Comparison of ENCODE assay signal across 18 mouse cellular contexts in genomic region chr4:97805255-97805654, GRCm38 (mm10). TPM values are rescaled to one million over a fixed set of nuclear protein-coding genes. Genes with fewer than 3 reads are reported as not detected.
A peak's percentile ranks its signal among the peaks of the same experiment; 100 is the strongest.
DNase-seq lines count a peak whose midpoint lies in the region; ATAC-seq and TF ChIP-seq lines count a peak whose summit lies in the region.
"Had no signal": no experiment of that assay in that cellular context is flagged by ENCODE, and none has a peak within 500 bp of the region (broad histone marks: within the 10 kb centered on the region; RNA-seq: fewer than 3 reads in every experiment).

No protein-coding gene starts in this region.

- no peak for TF ChIP-seq EP300 in MEL (IDR thresholded peaks at IDR 0.05; ENCODE audit: low read depth in 1 of 2, low read length in 2 of 2)

- H3K4me2 ChIP-seq in hindbrain, postnatal 0 days (ENCODE audit: low read depth, low read length) = 0 out of 2 replicates have a peak overlapping the region, but pooled peaks have one; percentile 2
- no peak overlapping the region for H3K4me2 ChIP-seq in hindbrain, embryonic 11.5 days (replicated peaks; ENCODE audit: low read depth, low read length)
- H3K4me2 ChIP-seq: limb, embryonic 13.5 days had no signal

- TF ChIP-seq POLR2A in MEL (IDR thresholded peaks at IDR 0.05; ENCODE audit: control insufficient read depth in 1 of 2, insufficient read depth in 1 of 2, low read depth in 1 of 2, low read length in 2 of 2, poor library complexity in 1 of 2) = no peak
- TF ChIP-seq POLR2A in brain, embryonic 14.5 days (IDR thresholded peaks at IDR 0.05; ENCODE audit: borderline replicate concordance, extremely low read depth, insufficient read depth, insufficient read length, poor library complexity, severe bottlenecking) = no peak
- TF ChIP-seq POLR2A in thymus, adult 2 months (IDR thresholded peaks at IDR 0.05; ENCODE audit: control insufficient read depth, extremely low read depth, insufficient read depth, low read length, poor library complexity) = no peak

- peaks cover 40% of the 10 kb centered on the region for H3K79me2 ChIP-seq in MEL (ENCODE audit: control insufficient read depth, insufficient read depth, low read length, poor library complexity)

- H3K27me3 ChIP-seq in heart, embryonic 10.5 days (ENCODE audit: insufficient read depth, poor library complexity, severe bottlenecking) = no peaks in the 10 kb centered on the region
- H3K27me3 ChIP-seq in hindbrain, postnatal 0 days (ENCODE audit: insufficient read depth, low read length) = no peaks in the 10 kb centered on the region
- H3K27me3 ChIP-seq in hindbrain, embryonic 11.5 days (ENCODE audit: control insufficient read depth, insufficient read depth, low read length) = no peaks in the 10 kb centered on the region
- H3K27me3 ChIP-seq in MEL (ENCODE audit: control insufficient read depth in 1 of 2, insufficient read depth in 2 of 2, low read length in 2 of 2) = no peaks in the 10 kb centered on the region
- H3K27me3 ChIP-seq in thymus, adult 2 months (ENCODE audit: control insufficient read depth, insufficient read depth, low read length) = no peaks in the 10 kb centered on the region
- H3K27me3 ChIP-seq: limb, embryonic 13.5 days had no signal

- no peak overlapping the region for H3K27ac ChIP-seq in heart, embryonic 10.5 days
- no peak overlapping the region for H3K27ac ChIP-seq in hindbrain, postnatal 0 days
- no peak overlapping the region for H3K27ac ChIP-seq in hindbrain, embryonic 11.5 days (ENCODE audit: low read depth, low read length)
- H3K27ac ChIP-seq in MEL (ENCODE audit: control insufficient read depth, low read depth, low read length) = peak overlapping the region; percentile 14; the same call in 1 of the 2 replicates
- H3K27ac ChIP-seq in thymus, adult 2 months (ENCODE audit: control insufficient read depth, insufficient read depth, low read length) = no peak overlapping the region
- H3K27ac ChIP-seq: embryonic facial prominence, embryonic 10.5 days; limb, embryonic 13.5 days; midbrain, embryonic 10.5 days had no signal

- H3K4me3 ChIP-seq in heart, embryonic 10.5 days = no peak overlapping the region
- no peak overlapping the region for H3K4me3 ChIP-seq in hindbrain, postnatal 0 days (ENCODE audit: low read length)
- H3K4me3 ChIP-seq in hindbrain, embryonic 11.5 days (ENCODE audit: low read depth, low read length) = no peak overlapping the region
- no peak overlapping the region for H3K4me3 ChIP-seq in MEL (ENCODE audit: control insufficient read depth in 1 of 2, insufficient read depth in 1 of 2, low read depth in 2 of 2, low read length in 2 of 2)
- H3K4me3 ChIP-seq in thymus, adult 2 months (ENCODE audit: control insufficient read depth, insufficient read depth, low read length) = no peak overlapping the region
- H3K4me3 ChIP-seq: embryonic facial prominence, embryonic 10.5 days; limb, embryonic 13.5 days; midbrain, embryonic 10.5 days had no signal

- no peak overlapping the region for H3K9ac ChIP-seq in hindbrain, postnatal 0 days (replicated peaks; ENCODE audit: low read length)
- H3K9ac ChIP-seq in hindbrain, embryonic 11.5 days (ENCODE audit: low read depth, low read length) = no peak overlapping the region
- H3K9ac ChIP-seq in MEL (ENCODE audit: control insufficient read depth, low read depth, low read length, poor library complexity, severe bottlenecking) = no peak overlapping the region
- H3K9ac ChIP-seq: limb, embryonic 13.5 days had no signal

- no peak for ATAC-seq in hindbrain, postnatal 0 days
- no peak for ATAC-seq in hindbrain, embryonic 11.5 days (ENCODE audit: low FRiP score)
- ATAC-seq: activated CD4-positive, CD25-positive, alpha-beta regulatory T cell, adult 4 months; CD4-positive, CD25-positive, alpha-beta regulatory T cell, adult 4 months had no signal

- TF ChIP-seq CTCF in hindbrain, postnatal 0 days (IDR thresholded peaks at IDR 0.05; ENCODE audit: low read depth) = no peak
- no peak for TF ChIP-seq CTCF in MEL (IDR thresholded peaks at IDR 0.05 in 2 of 3, conservative IDR thresholded peaks at IDR 0.05 in 1 of 3; ENCODE audit: control insufficient read depth in 1 of 3, insufficient read depth in 1 of 3, low read depth in 2 of 3, low read length in 3 of 3, poor library complexity in 1 of 3, severe bottlenecking in 1 of 3)
- TF ChIP-seq CTCF in brain, embryonic 14.5 days (IDR thresholded peaks at IDR 0.05; ENCODE audit: borderline replicate concordance, extremely low read depth, insufficient read depth, insufficient read length) = no peak
- no peak for TF ChIP-seq CTCF in thymus, adult 2 months (IDR thresholded peaks at IDR 0.05; ENCODE audit: borderline replicate concordance, control insufficient read depth, extremely low read depth, insufficient read depth, low read length, poor library complexity)

- peak; percentile 53 to 61 for DNase-seq in heart, adult 18-20 months
- no peak for DNase-seq in heart, embryonic 10.5 days (ENCODE audit: low spot score)
- DNase-seq in hindbrain, postnatal 0 days (ENCODE audit: low spot score) = no peak
- no peak for DNase-seq in hindbrain, embryonic 11.5 days (ENCODE audit: low spot score)
- no peak for DNase-seq in MEL (ENCODE audit: low read depth, low spot score)
- DNase-seq in brain, embryonic 14.5 days (ENCODE audit: low read depth) = peak; percentile 77
- DNase-seq in thymus, adult 2 months = no peak
- DNase-seq: kidney, adult 2 months; lung, postnatal 10 days; right cerebral cortex, postnatal 14 days; thymus, adult 18-20 months had no signal

- peaks cover 9% of the 10 kb centered on the region for H3K4me1 ChIP-seq in heart, embryonic 10.5 days
- H3K4me1 ChIP-seq in hindbrain, postnatal 0 days (ENCODE audit: insufficient read depth, low read length) = no peaks in the 10 kb centered on the region
- 0 out of 2 replicates have a peak, but pooled peaks cover 3% of the 10 kb centered on the region for H3K4me1 ChIP-seq in hindbrain, embryonic 11.5 days (replicated peaks; ENCODE audit: control insufficient read depth, insufficient read depth, low read length)
- H3K4me1 ChIP-seq in MEL (ENCODE audit: control insufficient read depth in 1 of 2, insufficient read depth in 2 of 2, low read length in 2 of 2) = peaks cover 30 to 43% of the 10 kb centered on the region in 2 experiments
- H3K4me1 ChIP-seq in thymus, adult 2 months (replicated peaks; ENCODE audit: control insufficient read depth, insufficient read depth, low read length) = no peaks in the 10 kb centered on the region
- H3K4me1 ChIP-seq: embryonic facial prominence, embryonic 10.5 days had no signal

- TF ChIP-seq RAD21 in MEL (IDR thresholded peaks at IDR 0.05; ENCODE audit: low read depth, low read length) = no peak

- peaks cover 21% of the 10 kb centered on the region for H3K36me3 ChIP-seq in heart, embryonic 10.5 days
- H3K36me3 ChIP-seq in hindbrain, postnatal 0 days (ENCODE audit: insufficient read depth, low read length) = no peaks in the 10 kb centered on the region
- no peaks in the 10 kb centered on the region for H3K36me3 ChIP-seq in hindbrain, embryonic 11.5 days (ENCODE audit: control insufficient read depth, insufficient read depth, low read length)
- peaks cover 41 to 66% of the 10 kb centered on the region in 2 experiments for H3K36me3 ChIP-seq in MEL (ENCODE audit: control insufficient read depth in 1 of 2, insufficient read depth in 2 of 2, low read length in 2 of 2)
- no peaks in the 10 kb centered on the region for H3K36me3 ChIP-seq in thymus, adult 2 months (ENCODE audit: control insufficient read depth, insufficient read depth, low read length)

- 64% methylated on average over 2 of the region's 2 CpGs for WGBS in heart, embryonic 10.5 days
- WGBS in hindbrain, postnatal 0 days = 22% methylated on average over 2 of the region's 2 CpGs
- 57% methylated on average over 2 of the region's 2 CpGs for WGBS in hindbrain, embryonic 11.5 days
- WGBS in thymus, adult 2 months = 57% methylated on average over 2 of the region's 2 CpGs

- no peaks in the 10 kb centered on the region for H3K9me3 ChIP-seq in heart, embryonic 10.5 days
- H3K9me3 ChIP-seq in hindbrain, postnatal 0 days (ENCODE audit: low read length) = no peaks in the 10 kb centered on the region
- no peaks in the 10 kb centered on the region for H3K9me3 ChIP-seq in hindbrain, embryonic 11.5 days (ENCODE audit: control insufficient read depth, low read length)
- H3K9me3 ChIP-seq in MEL (replicated peaks; ENCODE audit: insufficient read depth, low read length) = no peaks in the 10 kb centered on the region
- H3K9me3 ChIP-seq: midbrain, embryonic 10.5 days had no signal

TF ChIP-seq in MEL, 35 proteins besides CTCF, POLR2A, EP300 and RAD21 (continues in another document):
- TF ChIP-seq JUND (IDR thresholded peaks at IDR 0.05; ENCODE audit: low read depth, low read length) (no peak), CHD1 (IDR thresholded peaks at IDR 0.05; ENCODE audit: low read depth, low read length) (no peak), TBP (IDR thresholded peaks at IDR 0.05; ENCODE audit: low read depth, low read length) (no peak), USF2 (IDR thresholded peaks at IDR 0.05; ENCODE audit: borderline replicate concordance in 1 of 2, insufficient read depth in 1 of 2, low read depth in 1 of 2, low read length in 2 of 2) (no peak), MYC (IDR thresholded peaks at IDR 0.05; ENCODE audit: low read depth, low read length) (no peak), SMC3 (IDR thresholded peaks at IDR 0.05; ENCODE audit: low read depth, low read length) (no peak)

RNA-seq across cellular contexts. Expression of gene E130114P18Rik, which starts 27.4 kb away (rescaled TPM):
- not detected for total RNA-seq in heart, adult 18-20 months (2021)
- polyA plus RNA-seq in heart, embryonic 10.5 days (2016; fragmentation: Nextera tagmentation; extraction: Ambion mirVana) = 0.33 and 1.1 TPM in 2 replicates
- 17.1 and 22.3 TPM in 2 replicates for total RNA-seq in hindbrain, postnatal 0 days (2014; rRNA removed)
- polyA plus RNA-seq in hindbrain, postnatal 0 days (2015; fragmentation: Nextera tagmentation; extraction: Ambion mirVana) = 31.6 and 37.8 TPM in 2 replicates
- polyA plus RNA-seq in hindbrain, embryonic 11.5 days (2014; fragmentation: Nextera tagmentation; extraction: Ambion mirVana) = 28.5 and 36.5 TPM in 2 replicates
- not detected in 2 replicates for total RNA-seq in MEL (2012; rRNA removed)
- polyA plus RNA-seq in MEL (2012; ENCODE audit: insufficient read depth in 1 of 2, insufficient read length in 2 of 2, low read depth in 1 of 2, low replicate concordance in 2 of 2, missing spikeins in 1 of 2) = not detected
- polyA plus RNA-seq in brain, embryonic 14.5 days (2012; rRNA removed) = 19.7 and 31.1 TPM in 2 replicates
- polyA plus RNA-seq in thymus, adult 2 months (2012; rRNA removed) = 0.09 TPM in 1 of 2 replicates, not detected in the other
- total RNA-seq: gastrocnemius, adult 8-10 months; hematopoietic stem cell, adult 5-6 weeks had no signal
- polyA plus RNA-seq: activated CD4-positive, CD25-positive, alpha-beta regulatory T cell, adult 4 months; CD4-positive, CD25-positive, alpha-beta regulatory T cell, adult 4 months had no signal

RNA-seq across cellular contexts. Expression of gene Nfia, which starts 32.7 kb away (rescaled TPM):
- 100 to 1,000 TPM; 115 to 127 TPM for total RNA-seq in heart, adult 18-20 months (2021)
- 14.4 and 19.6 TPM in 2 replicates for polyA plus RNA-seq in heart, embryonic 10.5 days (2016; fragmentation: Nextera tagmentation; extraction: Ambion mirVana)
- 73.5 and 97.2 TPM in 2 replicates for total RNA-seq in hindbrain, postnatal 0 days (2014; rRNA removed)
- polyA plus RNA-seq in hindbrain, postnatal 0 days (2015; fragmentation: Nextera tagmentation; extraction: Ambion mirVana) = 71.0 and 76.8 TPM in 2 replicates
- 29.8 and 45.6 TPM in 2 replicates for polyA plus RNA-seq in hindbrain, embryonic 11.5 days (2014; fragmentation: Nextera tagmentation; extraction: Ambion mirVana)
- total RNA-seq in MEL (2012; rRNA removed) = 10.2 and 16.4 TPM in 2 replicates
- polyA plus RNA-seq in MEL (2012; ENCODE audit: insufficient read depth in 1 of 2, insufficient read length in 2 of 2, low read depth in 1 of 2, low replicate concordance in 2 of 2, missing spikeins in 1 of 2) = 10 to 100 TPM; 13.4 to 20.5 TPM
- 54.5 and 56.0 TPM in 2 replicates for polyA plus RNA-seq in brain, embryonic 14.5 days (2012; rRNA removed)
- polyA plus RNA-seq in thymus, adult 2 months (2012; rRNA removed) = 26.4 and 33.6 TPM in 2 replicates

Comparison
In these comparisons a context has a peak if more than half of its experiments do, and no peak if none do; other contexts are left out.
1. DNase-seq: peak in heart, adult 18-20 months (2 of 2) and brain, embryonic 14.5 days (single experiment); none in heart, embryonic 10.5 days (single experiment), hindbrain, postnatal 0 days (single experiment), hindbrain, embryonic 11.5 days (single experiment), MEL (single experiment) and thymus, adult 2 months (single experiment).